Mouse (Mus musculus): ENCODE measurements at regions not wholly inside any gene's neighbourhood (a gene's known extent, or its start where the extent isn't known, plus 50 kb on each side); places are given as distances from the start of the nearest gene placed in this dataset.
"Not testable (repeated sequence)": the region's sequence is repeated elsewhere in the genome, so short reads cannot be mapped to it uniquely, and the experiment has no call there.

- H3K4me3 ChIP-seq (ENCODE audit: low read depth, low read length), result no peak overlapping the region
- no peaks in the 10 kb centered on the region; the same call in 1 of the 2 replicates for H3K9me3 ChIP-seq (replicated peaks; ENCODE audit: control insufficient read depth, low read length)
- no peak overlapping the region for H3K4me2 ChIP-seq (ENCODE audit: low read depth, low read length)
- no peak for DNase-seq (ENCODE audit: low spot score)
- H3K27ac ChIP-seq (ENCODE audit: low read depth), result no peak overlapping the region
- 78% methylated on average over 3 of the region's 3 CpGs for WGBS
- H3K9ac ChIP-seq (replicated peaks; ENCODE audit: low read depth, low read length), result no peak overlapping the region
- no peak for TF ChIP-seq EP300 (IDR thresholded peaks at IDR 0.05; ENCODE audit: low read depth)
- no peak for TF ChIP-seq CTCF (IDR thresholded peaks at IDR 0.05; ENCODE audit: low read depth)
- no peaks in the 10 kb centered on the region for H3K36me3 ChIP-seq (replicated peaks; ENCODE audit: control insufficient read depth, insufficient read depth, low read length)
- no peak for ATAC-seq (ENCODE audit: insufficient read depth, low read depth)
- H3K4me1 ChIP-seq (ENCODE audit: control insufficient read depth, insufficient read depth), result no peaks in the 10 kb centered on the region
- no peaks in the 10 kb centered on the region for H3K27me3 ChIP-seq (ENCODE audit: control insufficient read depth, insufficient read depth, low read length)
Observed at GRCm38 (mm10) chr12:92887747-92888146, 1038.8 kb upstream of the Sel1l start.

GRCm38 (mm10) chr12:92886394-92887075, 1037.6 kb upstream of the Sel1l start:
- H3K27me3 ChIP-seq (ENCODE audit: control insufficient read depth, insufficient read depth, low read length); H3K4me1 ChIP-seq (ENCODE audit: control insufficient read depth, insufficient read depth); H3K4me2 ChIP-seq (ENCODE audit: low read depth, low read length); H3K9ac ChIP-seq (replicated peaks; ENCODE audit: low read depth, low read length); H3K9me3 ChIP-seq (replicated peaks; ENCODE audit: control insufficient read depth, low read length); ATAC-seq (ENCODE audit: insufficient read depth, low read depth); DNase-seq (ENCODE audit: low spot score); H3K27ac ChIP-seq (ENCODE audit: low read depth); H3K36me3 ChIP-seq (replicated peaks; ENCODE audit: control insufficient read depth, insufficient read depth, low read length); H3K4me3 ChIP-seq (ENCODE audit: low read depth, low read length): not testable (repeated sequence)
- WGBS, result 87% methylated on average over 20 of the region's 20 CpGs

- not testable (repeated sequence) for H3K27ac ChIP-seq (ENCODE audit: low read depth); H3K4me2 ChIP-seq (ENCODE audit: low read depth, low read length); H3K9me3 ChIP-seq (replicated peaks; ENCODE audit: control insufficient read depth, low read length); H3K36me3 ChIP-seq (replicated peaks; ENCODE audit: control insufficient read depth, insufficient read depth, low read length); H3K4me1 ChIP-seq (ENCODE audit: control insufficient read depth, insufficient read depth); H3K27me3 ChIP-seq (ENCODE audit: control insufficient read depth, insufficient read depth, low read length); H3K9ac ChIP-seq (replicated peaks; ENCODE audit: low read depth, low read length); DNase-seq (ENCODE audit: low spot score); H3K4me3 ChIP-seq (ENCODE audit: low read depth, low read length); ATAC-seq (ENCODE audit: insufficient read depth, low read depth)
- WGBS, result 73% methylated on average over 2 of the region's 2 CpGs
Observed at GRCm38 (mm10) chr12:92884014-92884413, 1035.1 kb upstream of the Sel1l start.

- H3K27me3 ChIP-seq (ENCODE audit: control insufficient read depth, insufficient read depth, low read length); H3K27ac ChIP-seq (ENCODE audit: low read depth); DNase-seq (ENCODE audit: low spot score); H3K4me3 ChIP-seq (ENCODE audit: low read depth, low read length); H3K4me2 ChIP-seq (ENCODE audit: low read depth, low read length); H3K36me3 ChIP-seq (replicated peaks; ENCODE audit: control insufficient read depth, insufficient read depth, low read length); H3K9me3 ChIP-seq (replicated peaks; ENCODE audit: control insufficient read depth, low read length); ATAC-seq (ENCODE audit: insufficient read depth, low read depth); H3K4me1 ChIP-seq (ENCODE audit: control insufficient read depth, insufficient read depth); H3K9ac ChIP-seq (replicated peaks; ENCODE audit: low read depth, low read length): not testable (repeated sequence)
- WGBS, result no CpG with 5 or more reads among the region's 8 CpGs
Observed at GRCm38 (mm10) chr12:92883091-92883490, 1034.1 kb upstream of the Sel1l start.

GRCm38 (mm10) chr12:92882540-92882939, 1033.6 kb upstream of the Sel1l start:
- H3K36me3 ChIP-seq (replicated peaks; ENCODE audit: control insufficient read depth, insufficient read depth, low read length); H3K4me2 ChIP-seq (ENCODE audit: low read depth, low read length); H3K4me1 ChIP-seq (ENCODE audit: control insufficient read depth, insufficient read depth); H3K9me3 ChIP-seq (replicated peaks; ENCODE audit: control insufficient read depth, low read length); H3K4me3 ChIP-seq (ENCODE audit: low read depth, low read length); H3K9ac ChIP-seq (replicated peaks; ENCODE audit: low read depth, low read length); DNase-seq (ENCODE audit: low spot score); H3K27me3 ChIP-seq (ENCODE audit: control insufficient read depth, insufficient read depth, low read length); ATAC-seq (ENCODE audit: insufficient read depth, low read depth); H3K27ac ChIP-seq (ENCODE audit: low read depth): not testable (repeated sequence)
- WGBS, result 91% methylated on average over 7 of the region's 11 CpGs

- H3K36me3 ChIP-seq (replicated peaks; ENCODE audit: control insufficient read depth, insufficient read depth, low read length), result no peaks in the 10 kb centered on the region
- no peak for DNase-seq (ENCODE audit: low spot score)
- no peak overlapping the region for H3K9ac ChIP-seq (replicated peaks; ENCODE audit: low read depth, low read length)
- no peak for TF ChIP-seq EP300 (IDR thresholded peaks at IDR 0.05; ENCODE audit: low read depth)
- no peak for TF ChIP-seq CTCF (IDR thresholded peaks at IDR 0.05; ENCODE audit: low read depth)
- no peak overlapping the region for H3K4me3 ChIP-seq (ENCODE audit: low read depth, low read length)
- WGBS, result 77% methylated on average over 3 of the region's 3 CpGs
- H3K9me3 ChIP-seq (replicated peaks; ENCODE audit: control insufficient read depth, low read length), result no peaks in the 10 kb centered on the region
- H3K4me2 ChIP-seq (ENCODE audit: low read depth, low read length), result no peak overlapping the region
- no peaks in the 10 kb centered on the region for H3K27me3 ChIP-seq (ENCODE audit: control insufficient read depth, insufficient read depth, low read length)
- H3K4me1 ChIP-seq (ENCODE audit: control insufficient read depth, insufficient read depth), result no peaks in the 10 kb centered on the region
- H3K27ac ChIP-seq (ENCODE audit: low read depth), result no peak overlapping the region
- ATAC-seq (ENCODE audit: insufficient read depth, low read depth), result no peak
Observed at GRCm38 (mm10) chr12:92873602-92874001, 1024.6 kb upstream of the Sel1l start.
